Mouse (Mus musculus) heart, embryonic 16.5 days (tissue): ENCODE data around the gene Gm28044. TPM values are rescaled to one million over a fixed set of nuclear protein-coding genes. Genes with fewer than 3 reads are reported as not detected.
"Not testable (repeated sequence)": the region's sequence is repeated elsewhere in the genome, so short reads cannot be mapped to it uniquely, and the experiment has no call there.

Experiments
- ATAC-seq: fragments of 200-750 bp; cut with Nextera tagmentation; replicated peaks from 2 replicates; pipeline ENCODE4 v1.8.0; 2017; ENCODE audit warnings: moderate number of reproducible peaks; ENCODE audit not compliant: insufficient read depth, low FRiP score; ENCODE audit errors: extremely low read depth
- H3K27ac ChIP-seq: fragments of 300-500 bp; sonication (generic); 2 replicates; pipeline ENCODE4 v1.5.1; 2014; ENCODE audit warnings: mild to moderate bottlenecking, low read length, control low read depth, moderate library complexity
- H3K27me3 ChIP-seq: fragments of 300-500 bp; sonication (generic); 2 replicates; pipeline ENCODE4 v1.6.1; 2014; ENCODE audit warnings: low read length, mixed read lengths; ENCODE audit not compliant: control insufficient read depth, insufficient read depth
- H3K36me3 ChIP-seq: fragments of 300-500 bp; sonication (generic); 2 replicates; pipeline ENCODE4 v1.6.1; 2014; ENCODE audit not compliant: control insufficient read depth, insufficient read depth
- H3K4me1 ChIP-seq: fragments of 300-500 bp; sonication (generic); 2 replicates; pipeline ENCODE4 v1.6.1; 2014; ENCODE audit warnings: low read length, mixed read lengths; ENCODE audit not compliant: control insufficient read depth, insufficient read depth
- H3K4me2 ChIP-seq: fragments of 300-500 bp; sonication (generic); 2 replicates; pipeline ENCODE4 v1.6.1; 2014; ENCODE audit warnings: low read depth, mild to moderate bottlenecking, control low read depth, low read length
- H3K4me3 ChIP-seq: fragments of 300-500 bp; sonication (generic); 2 replicates; pipeline ENCODE4 v1.5.1; 2014; ENCODE audit warnings: mild to moderate bottlenecking, control low read depth, low read length
- H3K9ac ChIP-seq: fragments of 300-500 bp; sonication (generic); 2 replicates; pipeline ENCODE4 v1.6.1; 2014; ENCODE audit warnings: low read length, control low read depth
- H3K9me3 ChIP-seq: fragments of 300-500 bp; sonication (generic); replicated peaks from 2 replicates; pipeline ENCODE4 v1.6.1; 2016; ENCODE audit warnings: low read length; ENCODE audit not compliant: control insufficient read depth
- WGBS: fragments of 180-500 bp; shearing (Covaris S2); extraction: QIAGEN DNeasy Blood & Tissue Kit; methylation state at CpG from one replicate; pipeline ENCODE4 v1.1.7; 2014; 5-methylcytosine and 5-hydroxymethylcytosine counted together
- polyA plus RNA-seq: library from polyadenylated mRNA; unstranded; fragments of >200 nt; fragmentation: Nextera tagmentation; extraction: Ambion mirVana; gene quantifications from 2 replicates; pipeline ENCODE4 v1.2.1, GENCODE M21; 2015

Gene Gm28044
- 0.83 TPM in 1 of 2 replicates, not detected in the other for polyA plus RNA-seq

DNA sequence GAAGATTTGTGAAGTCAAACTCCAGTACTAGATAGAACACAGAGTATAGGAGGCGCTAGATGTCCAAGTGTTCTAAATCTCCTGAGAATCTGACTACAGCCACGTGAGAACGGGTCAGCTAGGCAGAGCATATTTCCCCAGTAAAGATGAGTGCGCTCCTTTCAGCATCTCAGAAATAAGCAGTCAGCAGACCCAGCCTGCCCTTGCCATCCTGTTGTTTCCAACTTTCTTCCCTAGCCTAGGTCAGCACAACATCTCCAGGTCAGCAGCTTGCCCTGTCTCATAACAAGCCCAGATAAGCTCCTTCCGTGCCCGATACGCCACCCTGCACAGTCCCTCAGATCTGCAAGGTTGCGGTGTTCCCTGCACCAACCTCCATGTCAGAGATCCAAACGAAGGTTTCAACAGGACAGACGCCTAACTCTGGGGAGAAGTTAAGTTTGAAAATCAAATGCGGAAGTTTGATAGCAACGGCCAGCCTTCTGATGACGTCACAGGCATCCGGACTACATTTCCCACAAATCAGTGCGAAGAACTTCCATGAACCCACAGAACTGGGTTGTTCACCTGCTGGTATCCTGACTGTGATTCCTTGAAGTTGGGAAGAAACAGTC lies at the start of gene Gm28044, which contains the start of gene Zfp953:
TSS of gene Gm28044 (minus strand) at position 406 of the 614 bp plus-strand sequence.
TSS of gene Zfp953 (minus strand) at position 475 of the 614 bp plus-strand sequence.
- H3K9me3 ChIP-seq, result no peaks in the 10 kb centered on the region
- 0% methylated on average over 15 of the region's 15 CpGs for WGBS
- ATAC-seq, result peak; percentile 86
- H3K27me3 ChIP-seq, result no peaks in the 10 kb centered on the region
- H3K4me1 ChIP-seq, result peaks cover 7% of the 10 kb centered on the region; the same call in 1 of the 2 replicates
- no peaks in the 10 kb centered on the region for H3K36me3 ChIP-seq
- peak within 1 kb of the TSS; percentile 83 for H3K4me3 ChIP-seq
- H3K27ac ChIP-seq, result peak within 1 kb of the TSS; percentile 71
- peak within 1 kb of the TSS; percentile 81 for H3K4me2 ChIP-seq
- H3K9ac ChIP-seq, result peak within 1 kb of the TSS; percentile 82

DNA sequence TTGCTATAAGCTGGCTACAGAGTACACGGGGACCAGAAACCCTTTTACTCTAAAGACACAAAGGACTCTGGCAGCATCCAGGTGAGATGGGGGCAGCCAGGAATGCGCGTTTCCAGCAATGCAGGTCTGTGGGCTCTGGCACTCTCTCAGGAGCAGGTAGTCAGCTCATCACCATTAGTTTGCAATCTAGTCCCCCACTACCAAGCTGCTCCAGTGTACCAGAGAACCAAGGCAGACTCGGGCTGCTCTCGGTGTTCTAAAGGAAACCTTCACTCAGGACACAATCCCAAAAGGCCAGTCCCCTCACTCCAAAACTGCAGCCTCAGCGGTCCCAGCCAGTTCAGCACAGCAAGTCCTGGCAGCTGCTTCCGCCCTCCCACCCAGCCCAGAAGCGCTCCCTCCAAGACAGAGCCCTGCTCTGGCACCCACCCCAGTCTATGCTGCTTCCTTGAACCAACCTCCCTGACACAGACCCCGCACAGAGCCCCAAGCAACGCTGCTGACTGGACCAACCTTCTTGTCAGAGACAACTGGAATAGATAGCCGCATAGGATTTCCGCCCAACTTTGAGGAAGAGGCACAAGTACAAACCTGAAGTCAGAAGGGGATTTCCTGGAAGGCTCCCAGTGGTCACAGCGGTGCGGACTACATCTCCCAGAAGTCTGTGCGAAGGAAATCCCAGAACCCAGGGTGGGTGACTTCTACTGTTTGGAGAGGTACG lies 39.0 kb upstream of the Gm28044 start, which contains the start of gene Zfp429:
TSS of gene Zfp429 (minus strand) at position 637 of the 721 bp plus-strand sequence.
- 3% methylated on average over 14 of the region's 16 CpGs for WGBS
- Histone ChIP-seq H3K4me2 (peak within 1 kb of the TSS; percentile 62), H3K9ac (peak within 1 kb of the TSS; percentile 78), H3K4me3 (peak within 1 kb of the TSS; percentile 86), H3K27ac (peak within 1 kb of the TSS; percentile 57; the same call in 1 of the 2 replicates)
- not testable (repeated sequence) for H3K36me3 ChIP-seq, H3K4me1 ChIP-seq, H3K9me3 ChIP-seq, H3K27me3 ChIP-seq
- peak; percentile 95 for ATAC-seq

DNA sequence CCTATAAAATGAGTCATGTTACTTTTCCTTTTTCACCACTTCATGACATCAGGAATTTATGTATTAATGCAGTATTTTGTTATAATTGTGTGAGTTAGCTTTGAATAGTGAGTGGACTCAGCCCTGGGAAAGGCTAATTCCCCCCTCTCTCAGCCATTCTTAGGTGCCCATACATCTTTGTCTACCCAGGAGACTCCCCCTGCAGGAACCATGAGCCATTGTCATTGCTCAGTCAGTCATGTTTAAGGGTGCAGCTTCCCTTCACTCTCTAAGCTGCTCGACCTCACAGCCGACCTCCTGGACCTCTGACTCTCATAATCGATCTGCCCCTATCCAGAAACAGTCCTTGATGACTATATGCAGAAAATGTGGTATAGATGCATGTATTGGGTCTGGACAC lies 15.9 kb upstream of the Gm28044 start:
- not testable (repeated sequence) for H3K27ac ChIP-seq, H3K4me3 ChIP-seq, H3K9me3 ChIP-seq, H3K4me1 ChIP-seq, H3K9ac ChIP-seq, H3K36me3 ChIP-seq, H3K4me2 ChIP-seq, H3K27me3 ChIP-seq, ATAC-seq
- 77% methylated on average over 3 of the region's 3 CpGs for WGBS

DNA sequence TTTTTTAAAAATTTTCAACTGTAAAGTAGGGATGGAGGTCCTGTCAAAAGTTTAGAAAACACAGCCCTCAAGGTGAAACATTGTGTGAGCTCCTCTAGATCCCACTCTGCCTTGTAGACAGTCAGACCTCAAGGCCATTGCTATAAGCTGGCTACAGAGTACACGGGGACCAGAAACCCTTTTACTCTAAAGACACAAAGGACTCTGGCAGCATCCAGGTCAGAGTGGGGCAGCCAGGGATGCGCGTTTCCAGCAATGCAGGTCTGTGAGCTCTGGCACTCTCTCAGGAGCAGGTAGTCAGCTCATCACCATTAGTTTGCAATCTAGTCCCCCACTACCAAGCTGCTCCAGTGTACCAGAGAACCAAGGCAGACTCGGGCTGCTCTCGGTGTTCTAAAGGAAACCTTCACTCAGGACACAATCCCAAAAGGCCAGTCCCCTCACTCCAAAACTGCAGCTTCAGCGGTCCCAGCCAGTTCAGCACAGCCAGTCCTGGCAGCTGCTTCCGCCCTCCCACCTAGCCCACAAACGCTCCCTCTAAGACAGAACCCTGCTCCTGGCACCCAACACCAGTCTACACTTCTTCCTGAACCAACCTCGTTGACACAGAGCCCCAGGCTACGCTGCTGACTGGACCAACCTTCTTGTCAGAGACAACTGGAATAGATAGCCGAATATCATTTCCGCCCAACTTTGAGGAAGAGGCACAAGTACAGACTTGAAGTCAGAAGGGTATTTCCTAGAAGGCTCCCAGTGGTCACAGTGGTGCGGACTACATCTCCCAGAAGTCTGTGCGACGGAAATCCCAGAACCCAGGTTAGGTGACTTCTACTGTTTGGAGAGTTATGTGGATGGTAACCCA lies 14.9 kb upstream of the Gm28044 start, which contains the start of the genes Gm28041 and Zfp456:
TSS of gene Gm28041 (minus strand) at position 684 of the 862 bp plus-strand sequence.
TSS of gene Zfp456 (minus strand) at position 761 of the 862 bp plus-strand sequence.
- not testable (repeated sequence) for H3K9me3 ChIP-seq, H3K27ac ChIP-seq, H3K4me1 ChIP-seq, H3K36me3 ChIP-seq, H3K27me3 ChIP-seq
- 12% methylated on average over 13 of the region's 15 CpGs for WGBS
- ATAC-seq, result peak; percentile 93
- peak within 1 kb of the TSS; percentile 72 for H3K4me3 ChIP-seq
- peak within 1 kb of the TSS; percentile 67 for H3K9ac ChIP-seq
- H3K4me2 ChIP-seq, result peak within 1 kb of the TSS; percentile 71

DNA sequence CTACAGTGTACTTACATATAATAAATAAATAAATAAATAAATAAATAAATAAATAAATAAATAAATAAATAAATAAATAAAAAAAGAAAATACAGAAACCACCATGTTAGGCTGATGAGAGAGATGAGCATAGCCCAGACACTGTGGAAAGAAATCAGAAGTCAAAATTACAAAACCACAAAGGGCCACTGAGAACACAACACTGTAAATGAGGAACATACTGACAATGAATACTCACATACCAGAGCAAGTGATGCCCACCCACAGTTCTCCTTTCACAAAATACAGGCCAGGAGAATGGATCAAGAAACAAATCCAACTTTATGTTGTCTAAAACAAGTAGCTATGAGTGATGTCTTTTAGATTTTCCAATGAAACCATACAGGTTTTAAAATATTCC lies 8.5 kb downstream of the Gm28044 start:
- no peak for ATAC-seq

DNA sequence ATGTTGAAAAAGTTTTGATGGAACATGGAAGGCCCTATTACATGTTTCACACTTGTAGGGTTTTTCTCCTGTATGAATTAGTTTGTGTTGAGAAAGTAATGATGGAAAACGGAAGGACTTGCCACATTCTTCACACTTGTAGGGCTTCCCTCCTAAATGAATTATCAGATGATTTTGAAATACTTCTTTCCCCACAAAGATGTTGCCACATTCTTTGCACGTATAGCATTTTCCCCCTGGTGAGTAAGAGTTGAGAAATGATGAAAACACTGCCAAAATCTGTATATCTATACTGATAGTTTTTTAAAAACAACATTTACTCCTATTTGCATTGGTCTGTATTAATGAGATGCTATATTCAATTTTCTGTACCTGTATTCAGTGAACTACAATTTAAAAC lies 16.9 kb downstream of the Gm28044 start:
- H3K9me3 ChIP-seq, result no peaks in the 10 kb centered on the region
- H3K4me2 ChIP-seq, result no peak overlapping the region
- H3K27me3 ChIP-seq, result no peaks in the 10 kb centered on the region
- H3K9ac ChIP-seq, result no peak overlapping the region
- peaks cover 11% of the 10 kb centered on the region for H3K36me3 ChIP-seq
- H3K4me1 ChIP-seq, result no peaks in the 10 kb centered on the region
- no peak overlapping the region for H3K27ac ChIP-seq
- WGBS, result 78% methylated on average over 2 of the region's 2 CpGs
- ATAC-seq, result no peak
- H3K4me3 ChIP-seq, result no peak overlapping the region

More for the DNA sequence above, 8.5 kb downstream of the Gm28044 start:
- H3K27ac ChIP-seq, result no peak overlapping the region
- H3K4me1 ChIP-seq, result no peaks in the 10 kb centered on the region
- no peaks in the 10 kb centered on the region for H3K36me3 ChIP-seq
- no peaks in the 10 kb centered on the region for H3K9me3 ChIP-seq
- no peaks in the 10 kb centered on the region for H3K27me3 ChIP-seq
- no peak overlapping the region for H3K4me2 ChIP-seq
- no peak overlapping the region for H3K4me3 ChIP-seq
- H3K9ac ChIP-seq, result no peak overlapping the region

DNA sequence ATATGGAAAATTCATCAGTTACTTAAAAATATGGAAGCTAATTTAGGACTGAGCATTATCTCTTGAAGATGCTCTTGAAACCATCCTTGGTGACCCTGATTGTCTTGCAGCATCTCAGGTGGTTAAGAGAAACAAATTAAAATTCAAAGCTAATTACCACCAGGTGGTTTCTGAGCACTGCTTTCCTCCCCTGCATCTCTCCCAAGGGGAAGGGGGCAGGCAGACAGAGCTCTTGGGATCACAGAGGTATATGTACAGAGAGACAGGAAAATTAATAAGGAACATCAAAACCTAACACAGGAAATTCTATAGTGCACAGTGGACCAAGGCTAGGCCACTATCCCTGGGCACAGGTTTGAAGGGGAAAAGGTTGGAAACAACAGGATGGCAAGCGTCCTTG lies 27.5 kb downstream of the Gm28044 start:
- 55% methylated on average over 1 of the region's 1 CpGs for WGBS
- Histone ChIP-seq H3K4me3 (peak overlapping the region; percentile 57), H3K27ac (peak overlapping the region; percentile 71), H3K4me2 (peak overlapping the region; percentile 67), H3K9me3 (no peaks in the 10 kb centered on the region), H3K9ac (peak overlapping the region; percentile 66), H3K27me3 (no peaks in the 10 kb centered on the region), H3K4me1 (peaks cover 9% of the 10 kb centered on the region), H3K36me3 (no peaks in the 10 kb centered on the region)
- ATAC-seq, result peak; percentile 5; the same call in 1 of the 2 replicates

DNA sequence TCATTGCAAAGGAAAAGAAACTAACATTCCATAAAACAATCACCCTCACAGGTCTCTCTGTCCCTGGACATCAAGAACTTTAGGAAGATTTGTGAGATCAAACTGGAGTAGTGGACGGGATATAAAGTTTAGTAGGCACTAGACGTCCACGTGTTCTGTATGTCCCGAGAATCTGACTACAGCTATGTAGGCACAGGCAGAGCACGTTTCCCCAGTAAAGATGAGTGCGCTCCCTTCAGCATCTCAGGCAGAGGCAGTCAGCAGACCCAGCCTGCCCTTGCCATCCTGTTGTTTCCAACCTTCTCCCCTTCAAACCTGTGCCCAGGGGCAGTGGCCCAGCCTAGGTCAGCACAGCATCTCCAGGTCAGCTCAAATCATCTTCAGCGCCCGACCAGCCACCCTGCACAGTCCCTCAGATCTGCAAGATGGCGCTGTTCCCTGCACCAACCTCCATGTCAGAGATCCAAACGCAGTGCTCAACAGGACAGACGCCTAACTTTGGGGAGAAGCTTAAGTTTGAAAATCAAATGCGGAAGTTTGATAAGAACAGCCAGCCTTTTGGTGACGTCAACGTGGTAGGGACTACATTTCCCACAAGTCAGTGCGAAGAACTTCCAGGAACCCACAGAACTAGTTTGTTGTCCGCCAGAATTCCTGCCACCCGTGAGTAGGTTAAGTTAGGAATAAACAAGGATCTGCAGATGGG lies 28.2 kb downstream of the Gm28044 start, which contains the start of gene Zfp595:
TSS of gene Zfp595 (minus strand) at position 552 of the 706 bp plus-strand sequence.
- Histone ChIP-seq H3K9me3 (no peaks in the 10 kb centered on the region), H3K4me2 (peak within 1 kb of the TSS; percentile 67), H3K27me3 (no peaks in the 10 kb centered on the region), H3K4me1 (peaks cover 9% of the 10 kb centered on the region), H3K27ac (peak within 1 kb of the TSS; percentile 71), H3K4me3 (peak within 1 kb of the TSS; percentile 57), H3K36me3 (no peaks in the 10 kb centered on the region), H3K9ac (peak within 1 kb of the TSS; percentile 66)
- WGBS, result 10% methylated on average over 17 of the region's 17 CpGs
- ATAC-seq, result peak; percentile 86
